Mouse (Mus musculus) lung, postnatal 25 days (tissue): ENCODE data around the gene Sh3bgrl3.

ENCODE experiments used
- DNase-seq: peaks from one replicate; pipeline ENCODE4 v3.0.0; 2022; ENCODE audit warnings: low spot score

Gene Sh3bgrl3

DNA sequence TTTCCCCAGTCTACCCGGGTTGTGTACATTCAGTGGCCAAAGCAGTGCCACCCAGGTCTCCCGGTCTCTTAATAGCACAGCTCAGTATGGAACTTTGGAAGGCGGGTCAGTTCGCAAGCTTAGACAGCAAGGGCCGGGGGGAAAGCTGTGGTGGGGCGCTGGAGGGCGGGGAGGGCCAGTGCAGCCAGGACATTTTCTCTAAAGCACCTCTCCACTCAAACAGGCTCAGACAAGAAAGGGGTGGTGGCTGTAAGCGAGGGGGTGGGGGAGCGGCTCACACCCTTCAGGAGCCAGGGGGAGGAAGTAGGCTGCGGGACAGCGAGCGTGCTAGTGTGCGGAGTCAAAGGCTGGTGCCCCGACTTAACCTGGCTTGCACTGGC lies 384 bp upstream of the Sh3bgrl3 start:
- DNase-seq = no peak

DNA sequence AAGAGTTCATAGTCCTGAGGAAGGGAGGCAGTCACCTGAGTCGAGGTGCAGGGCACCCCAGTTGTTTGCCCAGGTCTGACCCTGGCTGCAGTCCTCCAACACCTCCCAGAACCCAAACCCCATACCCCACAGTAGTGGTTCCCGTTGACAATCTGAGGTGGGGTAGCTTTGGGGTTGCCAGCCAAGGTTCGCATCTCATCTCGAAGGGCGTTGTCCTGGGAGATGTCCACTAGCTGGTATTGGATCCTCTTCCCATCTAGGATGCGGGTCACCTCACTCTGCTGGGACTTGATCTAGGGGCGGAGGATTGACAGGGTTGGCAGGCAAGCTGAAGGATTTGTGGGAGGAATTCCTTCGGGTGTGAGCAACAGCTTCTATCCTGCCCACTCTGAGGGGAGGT lies 796 bp downstream of the Sh3bgrl3 start:
- no peak for DNase-seq

DNA sequence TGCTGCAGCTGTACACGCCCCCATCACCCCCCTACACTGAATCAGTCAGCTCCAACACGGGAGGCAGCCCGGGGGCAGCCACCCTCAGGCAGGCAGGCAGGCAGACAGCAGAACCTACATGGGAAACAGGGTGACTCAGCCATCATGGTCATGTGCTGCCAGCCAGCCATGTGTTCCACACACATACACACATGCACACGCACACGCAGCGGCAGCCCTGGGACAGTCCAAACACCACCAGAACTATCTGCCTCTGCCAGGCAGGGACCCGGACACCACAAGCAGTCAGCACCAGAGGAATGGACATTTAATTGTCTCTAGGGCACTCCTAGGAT lies 1.5 kb downstream of the Sh3bgrl3 start:
- no peak for DNase-seq

DNA sequence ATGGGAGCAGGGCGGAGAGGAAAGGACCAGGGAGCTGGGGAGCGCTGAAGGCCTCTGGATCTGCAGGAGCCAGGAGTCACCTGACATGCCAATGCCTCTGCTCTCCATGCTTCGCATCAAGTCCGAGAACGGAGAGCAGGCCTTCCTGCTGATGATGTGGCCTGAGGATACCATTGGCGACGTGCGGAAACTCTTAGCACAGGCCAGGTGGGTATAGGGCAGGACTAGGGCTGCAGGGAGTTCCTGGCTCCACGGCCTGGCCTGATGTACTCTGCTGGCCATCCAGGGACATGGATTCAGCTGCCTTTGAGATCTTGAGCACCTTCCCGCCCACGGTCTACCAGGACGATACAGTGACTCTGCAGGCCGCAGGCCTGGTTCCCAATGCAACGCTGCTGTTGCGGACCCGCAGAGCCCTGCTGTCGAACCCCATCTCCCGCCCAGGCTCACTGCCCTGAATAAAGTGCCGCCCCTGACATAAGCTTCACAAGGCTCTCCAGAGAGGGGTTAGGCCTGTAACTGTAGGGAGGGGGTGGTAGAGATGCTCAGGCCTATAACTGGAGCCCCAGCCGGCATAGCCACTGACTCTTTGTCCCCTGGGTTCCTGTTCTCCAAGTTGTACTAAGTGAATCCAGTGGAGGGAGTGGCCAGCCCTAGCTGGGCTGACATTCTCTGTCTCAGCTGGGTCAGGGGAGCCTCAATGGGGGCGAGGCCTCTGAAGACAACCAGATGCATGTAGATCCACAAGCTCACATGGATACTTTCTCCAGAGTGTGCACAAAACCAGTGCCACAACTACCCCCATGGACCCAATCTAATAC lies 2.1 kb downstream of the Sh3bgrl3 start:
- DNase-seq = no peak

DNA sequence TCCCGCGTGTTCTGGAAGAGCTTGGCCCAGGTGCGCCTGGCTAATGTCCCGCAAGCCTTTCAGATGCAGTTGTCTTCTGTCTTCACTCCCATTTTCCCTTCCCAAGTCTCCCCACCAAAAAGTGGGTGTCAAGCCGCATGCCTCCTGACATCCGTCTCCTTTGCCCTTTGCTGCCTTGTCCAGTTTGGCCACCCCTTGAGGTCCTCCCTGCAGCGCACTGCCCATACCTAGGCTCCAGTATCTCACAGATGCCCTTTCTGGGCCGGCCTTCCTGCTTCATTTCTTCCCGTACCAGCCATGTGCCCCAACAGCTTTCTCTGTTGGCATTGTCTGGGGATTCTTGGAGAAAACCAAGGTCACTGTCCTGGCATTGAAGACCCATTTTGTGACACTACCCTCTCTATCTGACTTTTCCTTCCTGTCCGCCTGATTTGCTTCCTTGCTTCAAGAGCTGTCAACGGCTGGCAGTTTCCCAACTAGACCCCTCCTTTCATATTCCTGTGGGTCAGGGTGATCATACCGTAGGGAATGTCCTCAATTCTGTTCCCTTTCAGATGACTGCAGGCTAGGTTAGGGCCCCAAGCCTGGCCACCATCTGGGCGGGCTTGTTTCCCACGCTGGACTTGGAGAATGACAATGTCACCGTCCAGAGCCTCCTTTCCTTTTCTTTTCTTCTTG lies 3.1 kb downstream of the Sh3bgrl3 start:
- no peak for DNase-seq

DNA sequence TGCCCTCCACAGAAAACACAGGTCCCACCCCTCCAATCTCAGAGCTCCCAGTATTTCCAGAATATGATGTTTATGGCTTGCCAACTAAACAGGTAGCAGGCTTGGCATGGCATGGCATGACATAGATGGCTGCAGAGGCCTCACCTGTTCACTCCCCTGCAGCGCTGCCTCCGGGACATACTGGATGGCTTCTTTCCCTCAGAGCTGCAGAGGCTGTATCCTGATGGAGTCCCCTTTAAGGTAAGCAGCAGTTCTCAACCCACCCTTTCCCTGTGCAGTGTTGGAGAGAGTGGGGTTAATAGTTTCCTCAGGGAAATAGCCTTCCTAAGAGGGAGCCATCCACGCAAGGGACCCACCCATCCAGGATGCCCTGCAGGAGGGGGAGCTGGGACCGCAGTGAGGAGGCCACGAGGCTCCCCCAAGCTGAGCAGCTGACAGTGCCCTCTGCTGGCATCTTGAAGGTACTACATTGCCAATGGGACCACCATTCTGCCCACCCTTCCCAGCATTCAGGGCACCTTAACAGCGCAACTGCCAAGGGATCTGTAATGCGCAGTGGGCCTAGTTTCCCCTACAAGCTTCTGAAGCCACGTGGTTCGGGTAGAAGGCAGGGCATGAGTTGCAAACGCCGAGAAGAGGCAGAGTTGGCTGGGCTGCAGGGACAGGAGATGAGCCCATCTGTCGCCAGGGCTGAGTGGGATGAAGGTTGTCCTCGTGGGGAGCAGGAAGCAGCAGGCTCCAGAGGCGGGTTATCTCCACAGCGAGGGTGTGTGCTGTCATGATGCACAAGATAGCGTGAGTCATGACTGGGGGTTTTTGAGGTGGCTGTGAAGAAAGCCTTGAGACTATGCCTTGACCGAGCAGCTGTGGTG lies 4.7 kb downstream of the Sh3bgrl3 start:
- peak; percentile 42 for DNase-seq

DNA sequence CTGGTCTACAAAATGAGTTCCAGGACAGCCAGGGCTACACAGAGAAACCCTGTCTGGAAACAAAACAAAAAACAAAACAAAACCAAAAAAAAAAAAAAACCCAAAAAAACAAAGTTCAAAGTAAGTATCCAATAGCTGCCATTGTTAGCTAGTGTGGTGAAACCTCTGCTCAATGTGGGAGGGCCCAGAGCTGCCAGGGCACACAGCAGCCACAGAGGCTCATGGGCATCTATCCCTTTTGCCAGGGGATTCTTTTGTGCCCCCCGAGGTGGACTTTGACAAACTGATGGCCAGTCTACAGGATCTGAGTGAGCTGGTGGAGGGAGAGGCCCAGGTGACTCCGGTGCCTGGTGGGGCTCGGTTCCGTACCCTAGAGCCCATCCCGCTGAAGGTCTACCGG lies 5.4 kb downstream of the Sh3bgrl3 start:
- DNase-seq = no peak

DNA sequence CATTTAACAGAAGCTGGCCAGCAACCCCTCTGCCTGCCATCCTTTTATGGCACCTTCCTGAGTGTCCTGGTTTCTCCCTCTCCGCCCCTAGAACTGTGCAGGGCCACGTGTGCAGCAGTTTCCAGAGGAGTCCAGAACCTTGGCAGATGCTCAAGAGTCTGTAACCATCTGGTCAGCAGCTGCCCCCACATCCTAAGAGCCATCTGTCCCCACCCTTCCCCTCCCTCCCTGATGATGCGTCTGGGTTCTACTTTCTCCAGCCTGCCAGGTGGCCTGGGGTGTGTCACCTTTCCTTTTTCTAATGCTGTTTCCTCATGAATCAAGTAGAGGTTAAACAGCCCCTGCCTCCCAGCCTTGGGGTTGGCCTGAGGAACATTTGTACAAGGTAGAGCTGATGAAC lies 6.3 kb downstream of the Sh3bgrl3 start:
- no peak for DNase-seq

DNA sequence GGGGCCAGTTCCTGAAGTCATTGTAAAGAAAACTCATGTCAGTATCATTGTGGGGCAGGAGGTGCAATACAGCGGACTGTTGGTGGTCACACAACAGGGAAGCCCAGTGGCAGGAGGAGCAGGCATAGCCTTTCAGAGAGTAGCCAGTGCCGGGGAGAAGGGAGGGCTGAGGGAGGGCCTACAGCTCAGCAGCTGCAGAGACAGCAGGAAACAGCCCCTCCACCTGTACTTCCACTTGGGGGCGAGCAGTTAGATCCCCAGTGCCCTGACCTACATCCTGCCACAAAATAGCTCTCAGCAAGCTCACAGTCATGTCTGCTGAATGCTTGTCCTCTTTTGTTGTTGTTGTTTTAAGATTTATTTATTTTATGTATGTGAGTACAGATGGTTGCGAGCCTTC lies 7.0 kb downstream of the Sh3bgrl3 start:
- no peak for DNase-seq

DNA sequence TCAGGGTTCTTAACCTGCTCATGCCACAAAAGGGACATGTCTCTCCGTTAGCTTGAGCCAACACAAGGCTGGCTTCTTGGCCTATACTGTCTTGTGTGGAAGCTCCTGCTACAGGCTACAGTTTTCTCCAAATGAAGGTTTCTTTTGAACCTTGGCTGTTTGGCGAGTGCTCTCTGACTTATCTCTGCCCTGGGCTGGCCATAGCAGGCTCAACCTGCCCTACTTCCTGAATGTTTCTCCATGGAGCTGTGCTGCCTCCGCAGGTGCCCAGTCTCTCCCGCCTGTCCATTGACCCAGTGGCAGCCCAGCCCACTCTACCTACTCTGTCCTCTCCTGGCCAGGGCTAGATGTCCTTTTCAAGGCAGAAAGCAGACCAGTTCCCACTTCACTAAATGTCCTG lies 7.7 kb downstream of the Sh3bgrl3 start:
- no peak for DNase-seq

DNA sequence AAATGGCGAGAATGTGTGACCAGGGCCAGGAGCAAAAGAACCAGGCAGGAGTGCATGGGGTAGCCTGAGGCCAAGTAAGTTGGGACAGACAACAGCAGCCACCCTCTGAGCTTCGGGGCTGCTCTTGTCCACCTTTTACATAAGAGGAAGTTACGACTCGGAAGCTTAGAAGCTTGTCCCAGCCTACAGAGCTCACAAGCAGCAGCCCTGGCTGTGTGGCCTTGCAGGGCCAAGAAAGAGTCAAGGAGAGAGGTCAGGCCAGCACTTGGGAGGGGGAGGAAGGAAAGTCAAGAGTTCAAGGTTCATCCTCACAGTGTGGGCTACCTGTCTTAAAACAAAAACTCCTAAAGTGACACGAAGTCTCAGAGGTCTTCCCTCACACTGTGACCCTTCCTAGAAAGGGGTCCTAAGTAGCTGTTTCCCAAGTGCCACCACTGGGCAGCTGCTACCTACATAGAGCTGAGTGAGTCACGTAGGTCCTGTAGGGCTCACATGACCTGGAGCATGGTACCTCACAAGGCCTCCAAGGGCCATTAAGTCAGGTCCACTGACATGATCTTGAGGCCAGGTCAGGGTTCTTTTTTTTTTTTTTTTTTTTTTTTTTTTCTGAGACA lies 8.3 kb downstream of the Sh3bgrl3 start:
- no peak for DNase-seq

DNA sequence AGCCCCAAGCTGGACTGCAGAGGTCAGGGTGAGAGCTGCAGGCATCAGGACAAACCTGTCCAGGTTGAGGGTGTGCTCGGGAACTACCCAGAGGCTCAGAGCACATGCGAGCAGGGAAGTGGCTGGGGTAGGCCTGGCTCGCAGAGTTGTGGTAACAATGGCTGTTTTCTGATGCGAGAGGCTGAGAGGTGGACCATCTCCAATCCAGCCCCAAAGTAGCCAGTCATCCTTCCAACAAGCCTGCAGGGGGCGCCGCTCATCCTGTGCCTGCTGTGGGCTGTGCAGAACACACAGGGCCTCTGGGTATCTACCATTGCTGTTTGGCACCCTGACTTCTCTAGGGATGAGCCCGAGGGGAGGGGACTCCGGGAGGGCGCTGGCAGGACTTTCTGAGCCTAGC lies 8.9 kb downstream of the Sh3bgrl3 start:
- no peak for DNase-seq

DNA sequence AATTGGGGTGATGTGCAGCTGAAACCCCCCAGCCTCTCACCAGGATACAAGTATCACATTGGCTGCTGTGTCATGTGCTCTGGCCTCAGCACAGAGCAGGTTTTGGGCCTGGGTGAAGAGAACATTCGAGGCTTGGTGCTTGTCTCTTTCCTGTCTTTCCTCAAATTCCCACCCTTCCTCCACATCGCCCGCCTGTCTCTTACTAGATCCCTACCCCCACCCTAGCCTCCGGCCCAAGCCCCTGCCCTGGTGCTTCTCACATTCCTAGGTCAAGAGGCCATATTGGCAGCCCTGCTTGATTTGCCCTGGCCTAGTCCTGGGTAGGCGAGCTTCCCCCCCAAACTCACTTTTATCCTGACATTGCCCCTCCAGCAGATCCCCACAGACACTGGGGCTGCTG lies 9.5 kb downstream of the Sh3bgrl3 start:
- no peak for DNase-seq

DNA sequence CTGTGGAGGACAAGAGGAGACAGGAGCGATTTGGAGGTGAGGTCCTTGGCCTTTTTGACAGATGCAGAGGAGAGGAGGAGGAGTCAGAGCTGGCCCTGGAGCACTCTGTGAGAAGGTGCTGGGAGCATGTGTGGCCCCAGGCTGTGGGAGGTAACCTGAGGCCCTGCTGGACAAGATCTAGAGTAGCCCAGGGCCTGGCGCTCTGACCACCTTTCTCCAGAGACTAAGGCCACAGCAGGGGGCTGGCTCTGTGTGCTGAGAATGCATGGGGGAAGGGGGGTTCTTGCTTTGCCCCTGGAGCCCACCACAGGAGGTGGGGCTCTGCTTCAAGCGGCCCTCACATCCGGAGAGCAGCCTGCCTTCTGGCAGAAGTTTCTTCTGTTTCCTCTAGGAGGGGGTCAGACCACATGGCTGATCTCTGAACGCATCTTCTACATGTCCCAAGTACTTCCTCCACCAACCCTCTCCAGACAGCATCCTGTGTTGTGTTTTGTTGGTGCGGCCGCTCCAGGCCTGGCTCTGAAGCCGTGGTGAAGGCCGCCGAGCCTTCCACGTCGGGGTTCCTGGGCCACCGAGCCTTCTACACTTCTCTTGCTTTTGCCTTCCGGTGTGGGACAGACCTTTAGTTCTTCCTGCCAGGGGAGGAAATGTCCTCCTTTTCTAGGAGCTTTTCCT lies 10.3 kb downstream of the Sh3bgrl3 start:
- no peak for DNase-seq

DNA sequence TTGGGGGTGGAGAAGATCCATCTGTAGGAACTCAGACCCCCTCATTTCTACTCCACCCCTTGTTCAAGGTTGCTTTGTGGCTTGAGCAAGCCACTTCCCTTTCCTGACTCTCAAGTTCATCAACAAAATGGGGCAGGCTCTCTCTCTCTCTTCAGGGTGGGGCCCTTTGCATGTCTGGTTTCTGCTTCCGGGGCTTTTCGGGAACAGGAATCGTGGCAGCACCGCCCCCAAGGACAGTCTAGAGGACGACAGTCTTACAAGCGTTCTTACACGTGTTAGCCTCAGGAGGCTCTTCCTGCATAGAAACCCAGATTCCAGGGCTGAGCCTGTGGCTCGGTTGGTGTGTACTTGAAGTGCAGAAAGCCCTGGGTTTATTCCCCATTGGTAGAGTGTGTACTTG lies 11.6 kb downstream of the Sh3bgrl3 start:
- DNase-seq = peak; percentile 77

DNA sequence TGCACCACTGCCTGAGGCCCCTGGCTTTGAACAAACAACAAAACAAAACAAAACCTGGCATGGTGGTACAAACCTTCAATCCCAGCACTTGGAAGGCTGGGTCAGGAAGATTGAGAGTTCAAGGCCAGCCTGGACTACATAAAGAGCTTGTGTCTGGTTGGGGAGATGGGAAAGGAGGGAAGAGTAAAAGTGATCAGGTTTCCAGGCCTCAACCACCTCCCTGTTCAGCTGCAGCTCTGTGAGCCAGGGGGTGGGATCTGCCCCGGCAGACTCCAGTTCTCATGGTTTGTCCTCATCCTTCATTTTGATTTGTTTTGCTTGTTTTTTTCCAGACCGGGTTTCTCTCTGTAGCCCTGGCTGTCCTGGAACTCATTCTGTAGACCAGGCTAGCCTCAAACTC lies 12.1 kb downstream of the Sh3bgrl3 start:
- DNase-seq = no peak

DNA sequence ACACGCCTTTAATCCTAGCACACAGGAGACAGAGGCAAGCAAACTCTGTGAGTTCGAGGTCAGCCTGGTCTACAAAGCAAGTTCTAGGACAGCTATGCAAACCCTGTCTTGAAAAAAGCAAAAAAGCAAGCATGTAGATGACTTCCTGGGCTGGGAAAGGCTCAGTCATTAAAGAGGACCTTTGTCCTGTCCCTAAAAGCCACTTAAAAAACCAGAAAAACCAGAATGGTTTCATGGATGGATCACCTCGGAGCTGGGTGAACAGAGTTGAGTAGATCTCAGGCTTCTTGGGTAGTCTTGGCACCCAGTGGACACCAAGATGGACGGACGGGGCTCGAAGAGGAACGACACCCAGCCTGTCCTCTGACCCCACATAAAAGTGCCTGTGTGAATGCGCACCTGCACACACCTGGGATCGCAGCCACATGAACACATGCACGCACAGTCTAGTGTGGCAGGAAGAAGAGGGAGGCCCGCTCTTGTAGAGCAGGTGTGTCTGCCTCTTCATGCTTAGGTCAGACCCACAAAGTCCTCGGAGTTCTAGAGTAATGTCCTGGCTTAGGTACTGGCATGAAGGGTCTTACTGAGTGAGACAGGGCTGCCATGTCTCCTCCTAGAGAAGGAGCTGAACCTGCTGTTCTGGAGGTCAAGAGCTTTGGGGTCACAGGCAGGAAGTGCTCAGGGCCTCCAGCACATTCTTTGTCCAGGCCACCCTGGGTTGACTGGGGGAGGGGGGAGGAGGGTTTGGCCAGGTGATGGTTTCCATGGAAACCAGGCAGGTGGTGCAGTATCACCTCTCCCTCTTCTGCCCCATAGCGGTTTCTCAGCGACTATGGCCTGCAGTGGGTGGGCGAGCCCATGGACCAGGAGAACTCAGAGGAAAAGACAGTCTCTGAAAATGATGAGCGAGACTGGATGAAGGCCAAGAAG lies 13.1 kb downstream of the Sh3bgrl3 start:
- no peak for DNase-seq

DNA sequence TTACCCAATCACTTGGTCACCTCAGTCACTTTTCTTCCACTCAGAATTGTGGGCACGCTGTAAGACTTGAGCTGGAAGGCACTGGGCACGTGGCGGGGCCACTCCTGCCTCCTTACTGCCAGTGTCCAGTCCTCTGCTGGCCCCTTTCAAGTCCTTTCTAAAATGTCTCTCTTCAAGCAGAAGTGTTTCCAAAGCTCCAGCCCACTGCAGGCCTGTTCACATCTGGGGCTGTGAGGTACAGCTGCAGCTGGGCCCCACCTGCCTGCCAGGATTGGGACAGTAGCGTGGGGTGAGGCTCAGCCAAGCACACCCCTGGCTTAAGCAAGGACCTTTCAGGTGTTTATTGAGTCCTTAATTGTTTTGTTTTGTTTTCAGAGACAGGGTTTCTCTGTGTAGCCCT lies 14.6 kb downstream of the Sh3bgrl3 start:
- DNase-seq = no peak

DNA sequence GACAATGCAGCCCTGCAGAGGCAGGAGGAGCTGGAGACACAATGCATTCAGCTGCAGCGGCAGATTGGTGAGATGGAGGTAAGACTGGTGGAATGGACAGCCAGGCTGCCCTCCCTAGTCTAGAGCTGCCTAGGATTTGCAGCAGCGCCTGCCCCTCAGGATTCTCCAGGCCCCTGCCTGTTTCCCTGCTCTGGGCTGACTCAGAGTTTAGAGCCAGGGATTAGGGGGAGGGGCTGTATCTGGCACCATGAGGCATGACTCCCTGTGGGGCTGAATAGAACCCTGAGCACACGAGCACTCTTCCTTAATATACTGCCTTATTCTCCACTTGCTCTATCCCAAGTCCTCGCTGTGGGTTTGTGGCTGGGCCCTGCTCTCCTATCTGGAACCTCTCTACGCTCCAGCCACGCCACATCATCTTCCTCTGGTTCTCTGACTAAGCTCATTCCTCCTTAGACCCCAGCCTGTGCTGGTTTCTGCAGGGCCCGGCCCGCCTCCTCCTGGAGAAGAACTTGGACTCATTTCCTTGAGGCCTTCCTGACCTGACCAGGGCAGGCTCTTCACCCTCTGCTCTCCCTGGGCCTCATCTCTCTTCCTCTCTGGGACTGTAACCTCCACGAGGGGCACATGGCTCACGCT lies 15.1 kb downstream of the Sh3bgrl3 start:
- DNase-seq = no peak

DNA sequence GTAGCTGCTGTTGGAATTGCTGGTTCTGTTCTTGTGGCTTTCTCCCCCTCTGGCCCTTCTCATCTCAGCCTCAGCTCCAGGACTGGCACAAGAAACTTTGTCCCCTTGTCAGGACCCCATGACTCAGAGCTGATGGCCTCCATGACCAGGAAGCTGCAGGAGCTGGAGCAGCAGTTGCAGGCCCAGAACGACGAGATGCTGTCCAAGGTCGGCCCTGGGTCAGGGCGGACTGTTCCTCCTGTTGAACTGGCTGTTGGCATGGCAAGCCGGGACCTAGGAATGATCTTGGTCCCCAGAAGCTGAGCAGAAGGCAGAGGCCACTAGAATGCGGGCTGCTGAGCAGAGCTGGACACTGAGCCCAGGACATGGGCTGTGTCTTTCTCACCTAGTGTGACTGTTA lies 16.2 kb downstream of the Sh3bgrl3 start:
- no peak for DNase-seq
